Mouse (Mus musculus): Measurements from ENCODE around the gene Erc2.

DNA sequence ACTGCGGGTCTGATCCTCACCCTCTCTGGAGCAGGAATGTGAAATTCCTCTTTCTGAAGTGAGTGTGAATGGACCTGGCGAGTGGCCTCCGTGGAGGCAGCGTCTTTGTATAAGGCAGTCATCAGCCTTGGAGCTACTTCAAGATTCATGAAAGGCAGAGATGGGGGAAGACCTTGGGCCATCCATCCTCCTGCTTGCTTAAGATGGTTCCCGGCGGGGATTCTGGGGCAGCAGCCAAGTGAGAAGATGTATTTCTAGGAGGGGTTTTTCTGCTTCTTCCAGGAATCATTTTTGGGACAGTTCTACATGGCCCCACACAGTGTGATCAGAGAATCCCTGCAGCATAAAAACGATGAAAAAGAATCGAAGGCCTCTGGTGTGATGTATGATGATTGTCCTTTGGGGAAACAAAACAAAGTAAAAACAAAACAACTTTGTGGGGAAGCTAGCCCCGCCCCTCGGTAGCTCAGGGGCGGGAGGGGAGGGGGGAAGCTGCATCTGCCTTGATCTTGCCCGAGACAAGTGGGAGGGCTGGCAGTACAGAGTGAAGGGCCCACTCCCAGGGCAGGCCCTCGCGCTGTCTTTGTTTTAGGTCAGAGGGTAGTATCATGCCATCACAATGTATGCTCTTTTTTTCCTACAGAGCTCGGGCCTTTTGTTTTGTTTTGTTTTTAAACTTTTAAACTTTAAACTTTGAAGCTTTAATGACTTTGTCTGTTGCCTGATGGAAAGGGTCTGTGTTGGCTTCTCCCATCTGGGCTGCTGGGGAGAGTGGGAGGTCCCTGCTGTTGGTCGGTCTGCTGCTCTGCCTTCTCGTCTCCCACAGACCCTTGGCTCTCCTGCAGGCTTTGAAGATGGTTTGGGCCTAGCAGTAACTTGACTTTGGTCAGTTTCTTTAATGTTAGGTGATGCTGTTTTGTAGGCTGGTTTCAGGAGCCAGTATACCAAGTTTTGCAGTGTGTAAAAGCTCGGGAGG is 435.9 kb downstream of the Erc2 start:
- TF ChIP-seq CTCF (conservative IDR thresholded peaks at IDR 0.05; ENCODE audit: low read length) = no peak
- no peak for TF ChIP-seq POU5F1 (IDR thresholded peaks at IDR 0.05; ENCODE audit: borderline replicate concordance, low read length)

All from E14TG2a.4 (cell line).